Mouse (Mus musculus) ZHBTc4 (cell line): ENCODE data around the gene Zscan22.
"Not testable (repeated sequence)": the region's sequence is repeated elsewhere in the genome, so short reads cannot be mapped to it uniquely, and the experiment has no call there.

Experiments used
- DNase-seq: peaks from one replicate; pipeline ENCODE4 v3.0.0-alpha.2; 2011; ENCODE audit warnings: low read depth, low spot score

Gene Zscan22

DNA sequence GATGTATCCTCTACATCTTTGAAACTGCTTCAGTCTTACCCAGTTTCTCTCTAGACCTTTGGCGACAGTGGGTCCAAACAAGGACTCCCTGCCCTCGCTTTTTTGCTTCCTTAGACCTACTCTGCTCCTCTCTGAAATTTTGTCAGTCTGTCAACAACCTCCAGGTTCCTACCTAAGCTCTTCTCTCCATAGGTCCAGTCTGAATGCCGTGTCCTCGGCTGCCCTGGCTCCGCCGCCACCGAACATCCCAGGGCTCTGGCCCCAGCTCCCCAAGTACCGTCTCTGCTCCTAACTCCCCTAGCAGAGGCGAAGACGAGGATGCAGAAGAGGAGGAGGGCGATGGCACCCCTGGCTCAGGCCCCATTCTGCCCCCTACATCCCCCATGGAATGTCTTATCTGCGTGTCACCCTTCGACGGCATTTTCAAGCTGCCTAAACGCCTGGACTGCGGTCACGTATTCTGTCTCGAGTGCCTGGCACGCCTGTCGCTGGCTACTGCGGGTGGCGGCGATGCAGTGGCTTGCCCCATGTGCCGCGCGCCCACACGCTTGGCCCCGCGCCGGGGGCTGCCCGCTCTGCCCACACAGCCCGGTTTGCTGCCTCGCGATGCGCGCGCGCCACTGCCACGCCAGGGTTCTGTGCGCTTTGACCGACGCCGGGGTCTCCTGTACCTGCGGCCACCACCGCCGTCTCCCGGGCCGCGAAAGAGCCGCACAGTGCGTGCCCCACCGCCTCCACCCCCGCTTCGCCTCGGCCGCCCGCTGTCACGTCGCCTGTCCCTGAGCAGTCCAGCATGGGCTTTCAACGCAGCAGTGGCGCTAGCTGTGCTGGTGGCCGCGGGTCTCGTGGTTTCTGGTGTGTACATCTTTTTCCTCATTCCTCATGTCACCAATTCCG, 30.3 kb downstream of the Zscan22 start:
- peak; percentile 64 for DNase-seq

DNA sequence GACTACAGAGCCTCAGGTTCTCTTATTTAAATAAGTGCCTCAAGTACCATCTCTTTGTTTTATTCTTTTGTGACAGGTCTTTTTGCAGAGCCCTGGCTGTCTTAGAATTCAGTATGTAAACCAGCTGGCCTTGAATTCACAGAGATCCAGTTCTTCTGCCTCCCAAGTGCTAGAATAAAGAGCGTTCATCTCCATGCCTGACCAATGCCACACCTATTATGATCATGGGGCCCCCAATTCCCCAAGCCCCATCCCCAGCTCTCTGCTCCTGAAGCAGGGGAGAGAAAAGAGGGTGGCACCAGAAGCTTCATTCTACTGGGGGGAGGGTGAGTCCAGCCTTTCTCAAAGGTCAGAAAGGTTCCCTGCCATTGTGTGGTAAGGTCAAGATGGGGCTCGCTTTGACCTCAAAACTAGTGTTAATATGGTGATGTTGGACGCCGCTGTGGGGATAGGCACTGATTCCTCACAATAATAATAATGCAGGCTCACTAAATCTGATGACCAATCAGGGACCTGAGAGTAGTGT, 36.1 kb downstream of the Zscan22 start:
- DNase-seq = peak; percentile 64

DNA sequence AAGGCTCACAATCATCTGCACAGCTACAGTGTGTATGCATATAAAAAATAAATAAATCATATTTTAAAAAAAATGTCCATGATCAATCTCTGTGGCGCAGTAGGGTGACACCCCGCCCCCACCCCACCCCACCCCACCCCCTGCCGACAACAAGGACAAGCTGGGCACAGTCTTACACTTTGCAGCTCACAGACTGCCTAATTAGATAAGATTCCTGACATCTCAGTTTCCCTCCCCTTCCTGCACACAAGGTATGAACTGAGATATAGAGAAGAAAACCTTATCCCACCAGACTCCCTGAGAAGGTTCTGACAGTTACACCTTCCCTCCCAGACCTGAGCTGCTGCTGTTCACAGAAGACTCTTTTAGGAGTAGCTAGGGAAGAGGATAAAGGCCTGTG, 37.2 kb downstream of the Zscan22 start:
- no peak for DNase-seq

DNA sequence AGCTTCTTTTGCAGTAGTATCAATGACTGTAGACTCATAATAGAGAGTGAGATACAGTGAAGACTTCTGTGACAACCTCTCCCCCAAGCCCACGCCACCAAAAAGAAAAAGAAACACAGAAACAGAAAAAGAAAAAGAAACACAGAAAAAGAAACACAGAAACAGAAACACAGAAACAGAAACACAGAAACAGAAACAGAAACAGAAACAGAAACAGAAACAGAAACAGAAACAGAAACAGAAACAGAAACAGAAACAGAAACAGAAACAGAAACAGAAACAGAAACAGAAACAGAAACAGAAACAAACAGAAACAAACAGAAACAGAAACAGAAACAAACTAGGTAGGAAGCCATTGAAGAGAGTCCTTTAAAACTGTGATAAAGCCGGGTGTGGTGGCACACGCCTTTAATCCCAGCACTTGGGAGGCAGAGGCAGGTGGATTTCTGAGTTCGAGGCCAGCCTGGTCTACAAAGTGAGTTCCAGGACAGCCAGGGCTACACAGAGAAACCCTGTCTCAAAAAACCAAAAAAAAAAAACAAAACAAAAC, 39.7 kb downstream of the Zscan22 start:
- not testable (repeated sequence) for DNase-seq

DNA sequence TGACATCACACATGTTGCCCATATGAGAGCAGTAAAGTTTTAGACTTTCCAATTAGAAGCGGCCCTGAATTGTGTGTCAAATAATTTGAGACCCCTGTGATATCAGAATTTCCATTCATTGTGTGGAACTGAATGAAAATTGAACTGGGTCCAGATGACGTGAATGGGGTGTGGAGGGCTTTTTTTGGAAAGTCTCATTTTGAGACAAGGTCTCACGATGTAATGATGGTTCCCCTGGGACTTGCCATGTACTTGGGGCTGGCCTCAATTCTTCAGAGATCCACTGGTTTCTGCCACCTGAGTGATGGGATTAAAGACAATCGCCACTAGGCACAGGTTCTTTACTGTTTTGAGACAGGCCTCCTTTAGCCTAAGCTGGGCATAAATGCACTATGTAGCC, 43.0 kb downstream of the Zscan22 start:
- no peak for DNase-seq

DNA sequence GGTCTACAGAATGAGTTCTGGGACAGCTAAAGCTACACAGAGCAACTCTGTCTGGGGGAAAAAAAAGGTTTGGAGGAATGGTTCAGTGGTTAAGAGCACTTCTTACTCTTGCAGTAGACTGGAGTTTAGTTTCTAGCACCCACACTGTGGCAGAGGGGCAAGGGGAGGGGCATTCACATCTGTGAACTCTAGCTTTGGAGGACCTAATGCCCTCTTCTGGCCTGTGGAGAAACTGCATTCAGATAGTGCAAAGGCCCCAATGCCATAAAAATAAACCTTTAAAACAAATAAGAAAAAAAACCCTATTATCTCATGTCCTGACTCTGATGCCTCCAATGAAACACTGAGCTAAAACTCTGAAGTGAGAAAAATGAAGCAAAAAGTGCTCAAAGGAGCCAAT, 45.9 kb downstream of the Zscan22 start:
- DNase-seq = peak; percentile 76

DNA sequence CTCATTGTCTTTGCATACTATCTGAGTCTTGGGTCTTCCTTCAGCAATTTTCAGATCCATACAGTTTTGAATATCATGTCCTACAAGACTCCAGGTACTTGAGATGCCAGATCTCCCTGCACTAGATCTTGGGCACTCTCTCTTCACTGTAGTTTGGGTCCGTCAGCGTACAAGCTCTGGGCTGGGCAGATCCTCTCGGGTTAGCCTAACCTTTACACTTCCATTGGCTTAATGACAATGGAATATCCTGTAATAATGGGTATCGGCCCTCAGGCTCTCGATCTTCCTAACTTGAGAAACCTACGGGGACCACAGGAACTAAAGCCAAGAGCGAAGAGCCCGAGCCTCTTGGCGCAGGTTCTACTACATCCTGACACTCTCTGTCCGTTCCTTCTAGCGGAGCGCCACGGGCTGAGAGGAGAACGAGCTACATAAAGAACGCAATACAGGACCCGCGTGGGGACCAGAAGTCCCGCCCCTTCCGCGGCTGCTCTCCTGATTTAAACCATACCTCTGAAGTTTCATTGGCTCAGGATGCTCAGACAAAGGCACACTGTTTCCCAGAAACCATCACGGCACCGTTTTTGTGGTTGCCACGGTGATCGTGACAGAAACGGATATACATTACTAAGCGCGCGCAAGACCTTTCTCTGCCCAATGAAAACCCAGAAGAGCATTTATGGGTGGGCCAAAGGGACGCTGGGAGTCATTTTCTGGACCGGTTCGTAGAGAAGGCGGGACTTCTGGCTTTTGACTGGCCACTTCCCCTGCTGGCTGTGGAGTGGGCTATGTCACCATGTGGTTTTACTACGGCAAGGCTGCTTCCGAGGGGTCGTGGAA, 51.6 kb downstream of the Zscan22 start:
- peak; percentile 99 for DNase-seq

DNA sequence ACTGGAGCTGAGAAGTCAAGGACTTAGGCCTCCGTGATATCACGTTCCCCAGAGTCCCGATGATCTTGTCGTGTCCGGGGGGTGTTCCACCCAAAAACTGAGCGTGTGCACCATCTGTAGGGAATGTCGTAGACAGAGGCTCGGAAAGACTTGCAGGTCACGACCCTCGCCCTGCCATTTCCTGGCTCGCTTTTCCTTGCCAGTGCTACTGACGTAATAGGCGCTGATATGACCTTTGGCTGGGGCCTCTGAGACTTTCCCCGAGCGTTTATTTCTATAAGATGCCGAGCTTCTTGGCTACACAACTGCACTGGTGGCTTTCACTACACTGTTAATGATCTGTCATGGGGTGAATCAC, 52.2 kb downstream of the Zscan22 start:
- DNase-seq = no peak

DNA sequence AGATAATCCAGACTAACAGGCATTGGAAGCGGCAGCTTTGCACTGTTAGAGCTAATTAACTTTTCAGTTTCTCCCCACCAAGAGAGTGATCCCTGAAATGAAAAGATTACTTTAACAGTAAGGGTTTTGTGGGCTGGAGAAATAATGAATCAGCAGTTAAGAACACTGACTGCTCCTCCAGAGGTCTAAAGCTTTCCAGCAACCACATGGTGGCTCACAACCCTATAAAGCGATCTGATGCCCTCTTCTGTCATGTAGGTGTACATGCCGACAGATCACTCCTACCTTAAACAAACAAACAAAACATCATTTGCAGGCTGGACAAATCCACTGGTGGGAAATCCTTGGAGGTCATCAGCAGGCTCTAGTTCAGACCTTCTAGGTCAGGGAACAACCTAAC, 57.3 kb downstream of the Zscan22 start:
- no peak for DNase-seq

DNA sequence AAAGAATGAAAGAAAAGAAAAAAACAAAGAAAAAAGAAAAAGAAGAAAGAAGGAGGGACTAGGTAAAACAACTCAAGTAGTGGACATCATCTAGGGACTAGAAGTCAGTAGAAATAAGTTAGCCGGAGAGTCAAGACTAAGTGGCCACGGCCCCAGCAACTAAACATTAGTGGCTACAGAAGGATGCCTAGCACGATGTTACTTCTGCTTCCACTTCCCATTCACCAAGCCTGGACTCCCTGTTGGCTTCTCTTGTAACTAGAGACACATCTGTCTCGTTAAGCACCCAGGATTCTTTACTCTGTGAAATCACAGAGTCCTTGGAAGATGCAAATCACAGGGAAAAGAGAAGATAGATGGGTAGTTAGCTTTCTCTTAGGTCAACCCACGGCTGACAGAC, 59.9 kb downstream of the Zscan22 start:
- no peak for DNase-seq
